Mouse (Mus musculus) limb, embryonic 10.5 days (tissue): ENCODE results near the gene Cryzl1. TPM values are rescaled to one million over a fixed set of nuclear protein-coding genes. Genes with fewer than 3 reads are reported as not detected.

Experiments used
- DNase-seq: peaks from one replicate; pipeline ENCODE4 v3.0.0-alpha.2; 2017; ENCODE audit warnings: low spot score
- H3K27ac ChIP-seq: fragments of 300-500 bp; sonication (generic); 2 replicates; pipeline ENCODE4 v1.5.1; 2016; ENCODE audit warnings: mild to moderate bottlenecking
- H3K27me3 ChIP-seq: fragments of 300-500 bp; sonication (generic); 2 replicates; pipeline ENCODE4 v1.6.1; 2016; ENCODE audit warnings: low read depth, mild to moderate bottlenecking; ENCODE audit not compliant: poor library complexity, severe bottlenecking
- H3K36me3 ChIP-seq: fragments of 300-500 bp; sonication (generic); 2 replicates; pipeline ENCODE4 v1.6.1; 2016; ENCODE audit warnings: mild to moderate bottlenecking, moderate library complexity
- H3K4me1 ChIP-seq: fragments of 300-500 bp; sonication (generic); 2 replicates; pipeline ENCODE4 v1.6.1; 2016
- H3K4me3 ChIP-seq: fragments of 300-500 bp; sonication (generic); 2 replicates; pipeline ENCODE4 v1.5.1; 2016; ENCODE audit warnings: mild to moderate bottlenecking, moderate library complexity
- H3K9me3 ChIP-seq: fragments of 300-500 bp; sonication (generic); replicated peaks from 2 replicates; pipeline ENCODE4 v1.6.1; 2016; ENCODE audit warnings: mild to moderate bottlenecking
- WGBS: fragments of 180-500 bp; shearing (Covaris S2); methylation state at CpG from one replicate; pipeline ENCODE4 v1.1.7; 2016; 5-methylcytosine and 5-hydroxymethylcytosine counted together
- polyA plus RNA-seq: library from polyadenylated mRNA; unstranded; fragments of >200 nt; fragmentation: Nextera tagmentation; extraction: Ambion mirVana; gene quantifications from 2 replicates; pipeline ENCODE4 v1.2.1, GENCODE M21; 2016

Gene Cryzl1
- polyA plus RNA-seq, 1 experiment from 2014 or later, result 61.3 TPM

- WGBS, result 90% methylated on average over 3 of the region's 3 CpGs
- H3K4me1 ChIP-seq, result peaks cover 17% of the 10 kb centered on the region
Measured at GRCm38 (mm10) chr16:91761761-91762160, 33.0 kb upstream of the Cryzl1 start.

DNA sequence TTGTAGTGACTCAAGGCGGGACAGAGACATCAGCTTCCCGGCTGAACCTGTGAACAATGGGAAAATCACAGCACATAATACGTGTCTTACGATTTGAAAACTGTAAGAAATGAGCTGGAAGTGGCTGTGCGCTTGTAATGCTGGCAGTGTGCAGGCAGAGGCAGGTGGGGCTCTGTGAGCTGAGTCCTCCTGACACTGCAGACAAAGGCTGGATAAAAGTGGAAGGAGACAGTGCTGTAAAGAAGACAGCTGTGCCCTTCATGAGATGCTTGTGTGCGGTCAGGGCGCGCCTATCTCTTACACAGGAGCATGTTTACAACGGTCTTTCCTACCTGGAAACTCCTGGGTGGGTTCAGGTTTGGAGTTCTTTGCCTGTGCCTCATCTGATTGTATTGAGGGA is 32.4 kb upstream of the Cryzl1 start:
- H3K4me1 ChIP-seq, result peaks cover 13% of the 10 kb centered on the region; the same call in 1 of the 2 replicates
- WGBS, result 92% methylated on average over 9 of the region's 9 CpGs
- no peaks in the 10 kb centered on the region for H3K27me3 ChIP-seq
- H3K27ac ChIP-seq, result no peak overlapping the region
- H3K9me3 ChIP-seq, result no peaks in the 10 kb centered on the region
- DNase-seq, result no peak
- H3K4me3 ChIP-seq, result no peak overlapping the region
- H3K36me3 ChIP-seq, result peaks cover 9% of the 10 kb centered on the region; the same call in 1 of the 2 replicates

More at GRCm38 (mm10) chr16:91761761-91762160, 33.0 kb upstream of the Cryzl1 start:
- Histone ChIP-seq H3K27ac (no peak overlapping the region), H3K36me3 (peaks cover 7% of the 10 kb centered on the region; the same call in 1 of the 2 replicates), H3K9me3 (no peaks in the 10 kb centered on the region), H3K4me3 (no peak overlapping the region), H3K27me3 (no peaks in the 10 kb centered on the region)
- no peak for DNase-seq

- H3K27ac ChIP-seq, result no peak overlapping the region
- no peaks in the 10 kb centered on the region for H3K9me3 ChIP-seq
- 89% methylated on average over 6 of the region's 6 CpGs for WGBS
- no peaks in the 10 kb centered on the region for H3K27me3 ChIP-seq
- no peak for DNase-seq
- H3K36me3 ChIP-seq, result peaks cover 15% of the 10 kb centered on the region
- no peak overlapping the region for H3K4me3 ChIP-seq
- H3K4me1 ChIP-seq, result 0 out of 2 replicates have a peak, but pooled peaks cover 3% of the 10 kb centered on the region
Measured at GRCm38 (mm10) chr16:91754957-91755356, 26.2 kb upstream of the Cryzl1 start.

DNA sequence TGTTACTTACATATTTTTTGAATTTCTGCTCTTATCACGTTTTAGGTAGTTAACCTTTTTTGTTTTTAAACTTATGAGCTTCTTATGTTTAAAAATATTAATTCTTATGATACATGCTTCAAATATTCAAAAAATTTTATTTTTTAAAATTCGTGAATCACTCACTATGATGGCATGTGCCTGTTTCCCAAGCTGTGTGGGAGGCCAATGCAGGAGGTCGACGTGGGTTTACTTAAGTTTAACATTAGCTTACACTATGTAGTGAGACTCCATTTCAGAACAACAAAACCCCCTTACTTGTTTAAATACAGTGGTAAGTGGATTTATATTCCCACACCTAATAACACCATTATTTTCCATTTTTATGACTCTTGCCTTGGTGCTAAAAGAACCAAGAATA is 24.8 kb upstream of the Cryzl1 start:
- 0 out of 2 replicates have a peak, but pooled peaks cover 3% of the 10 kb centered on the region for H3K4me1 ChIP-seq
- no peak for DNase-seq
- no peak overlapping the region for H3K4me3 ChIP-seq
- no peak overlapping the region for H3K27ac ChIP-seq
- 88% methylated on average over 4 of the region's 4 CpGs for WGBS
- H3K9me3 ChIP-seq, result no peaks in the 10 kb centered on the region
- H3K27me3 ChIP-seq, result no peaks in the 10 kb centered on the region
- H3K36me3 ChIP-seq, result peaks cover 20% of the 10 kb centered on the region

DNA sequence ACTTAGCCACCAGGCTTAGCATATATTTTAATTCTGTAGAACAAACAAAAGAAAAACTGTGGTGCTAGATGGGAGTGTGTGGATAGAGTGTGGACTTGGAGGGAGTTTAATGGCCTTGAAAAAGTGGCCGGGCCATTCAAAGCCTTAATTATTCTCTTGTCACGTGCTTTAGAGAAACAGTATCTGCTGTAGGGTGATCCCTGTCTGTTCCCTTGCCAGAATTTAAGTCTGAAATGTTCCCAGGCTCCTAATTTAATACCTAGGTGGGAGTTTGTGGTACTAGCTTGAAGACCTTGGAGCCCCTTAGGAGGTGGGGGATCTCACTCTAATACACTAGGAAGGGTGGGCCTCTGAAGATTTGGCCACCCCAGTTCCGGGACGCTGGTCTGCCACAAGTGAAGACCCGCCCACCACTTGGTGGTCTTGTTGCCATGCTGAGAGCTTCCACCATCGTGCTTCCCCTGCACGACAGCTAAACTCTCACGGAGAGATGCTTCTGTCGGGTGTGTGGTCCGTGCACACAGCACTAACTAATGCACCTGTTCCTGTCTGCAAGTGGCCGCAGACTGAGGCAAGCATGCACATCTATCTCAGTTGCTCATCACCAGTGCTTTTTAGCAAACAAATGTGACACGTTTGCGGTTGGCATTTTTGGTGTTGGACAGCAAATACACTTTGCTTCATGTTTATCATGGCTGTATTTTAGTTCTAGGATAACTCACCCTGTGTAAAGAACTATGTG is 23.0 kb upstream of the Cryzl1 start:
- WGBS, result 85% methylated on average over 13 of the region's 13 CpGs
- H3K9me3 ChIP-seq, result no peaks in the 10 kb centered on the region
- peaks cover 20% of the 10 kb centered on the region for H3K36me3 ChIP-seq
- no peak for DNase-seq
- no peak overlapping the region for H3K4me3 ChIP-seq
- no peaks in the 10 kb centered on the region for H3K27me3 ChIP-seq
- H3K4me1 ChIP-seq, result peaks cover 11% of the 10 kb centered on the region
- no peak overlapping the region for H3K27ac ChIP-seq

- H3K9me3 ChIP-seq, result no peaks in the 10 kb centered on the region
- H3K4me3 ChIP-seq, result no peak overlapping the region
- H3K27me3 ChIP-seq, result no peaks in the 10 kb centered on the region
- no peak overlapping the region for H3K27ac ChIP-seq
- DNase-seq, result no peak
- H3K4me1 ChIP-seq, result peaks cover 31% of the 10 kb centered on the region
- WGBS, result 91% methylated on average over 6 of the region's 6 CpGs
- H3K36me3 ChIP-seq, result peaks cover 16% of the 10 kb centered on the region; the same call in 1 of the 2 replicates
Measured at GRCm38 (mm10) chr16:91747567-91747966, 18.8 kb upstream of the Cryzl1 start.

GRCm38 (mm10) chr16:91746101-91746950 is 17.6 kb upstream of the Cryzl1 start:
- WGBS, result 33% methylated on average over 14 of the region's 14 CpGs

DNA sequence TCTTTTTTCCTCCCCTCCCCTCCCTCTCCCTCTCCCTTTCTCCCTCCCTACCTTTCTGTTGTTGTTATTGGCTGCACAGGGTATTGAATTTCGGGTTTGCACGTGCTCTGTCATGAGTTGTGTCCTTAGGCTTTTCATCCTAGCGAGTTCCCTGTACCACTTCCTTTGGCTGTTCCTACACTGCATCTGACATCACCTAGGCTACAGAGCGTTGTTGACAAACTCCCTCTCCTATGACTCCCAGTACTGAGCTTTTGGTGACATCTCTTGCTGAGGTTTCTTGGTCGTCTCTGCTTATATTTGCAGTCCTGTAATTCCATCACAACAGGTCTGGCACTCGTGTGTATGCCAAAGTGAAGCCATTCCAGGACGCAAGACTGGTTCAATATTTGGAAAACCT is 14.3 kb upstream of the Cryzl1 start:
- no peak for DNase-seq
- WGBS, result 74% methylated on average over 7 of the region's 7 CpGs
- no peak overlapping the region for H3K4me3 ChIP-seq
- no peaks in the 10 kb centered on the region for H3K27me3 ChIP-seq
- H3K9me3 ChIP-seq, result no peaks in the 10 kb centered on the region
- H3K4me1 ChIP-seq, result peaks cover 47% of the 10 kb centered on the region
- no peak overlapping the region for H3K27ac ChIP-seq
- H3K36me3 ChIP-seq, result 0 out of 2 replicates have a peak, but pooled peaks cover 7% of the 10 kb centered on the region

More at GRCm38 (mm10) chr16:91746101-91746950, 17.6 kb upstream of the Cryzl1 start:
- Histone ChIP-seq H3K27ac (peak overlapping the region; percentile 71), H3K4me3 (peak overlapping the region; percentile 22), H3K36me3 (peaks cover 16% of the 10 kb centered on the region; the same call in 1 of the 2 replicates), H3K27me3 (no peaks in the 10 kb centered on the region), H3K9me3 (no peaks in the 10 kb centered on the region), H3K4me1 (peaks cover 33% of the 10 kb centered on the region)
- peak; percentile 77 for DNase-seq

DNA sequence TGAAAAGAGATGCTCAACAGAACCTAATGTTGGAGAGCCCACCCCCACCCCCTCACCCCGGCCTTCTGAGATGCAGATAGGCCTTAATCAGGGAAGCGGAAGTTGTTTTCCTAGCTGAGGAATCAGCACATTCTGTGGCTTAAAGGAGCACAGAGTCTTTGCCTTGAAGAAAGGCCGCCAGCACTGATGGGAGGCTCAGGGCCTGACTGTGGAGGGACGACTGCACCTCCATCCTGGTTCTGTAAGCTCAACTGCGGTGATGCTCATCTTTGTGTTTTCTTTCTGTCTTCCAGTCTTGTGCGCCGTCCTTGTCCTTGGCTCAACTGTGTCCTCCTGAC is 12.1 kb upstream of the Cryzl1 start:
- no peaks in the 10 kb centered on the region for H3K9me3 ChIP-seq
- DNase-seq, result no peak
- H3K4me3 ChIP-seq, result no peak overlapping the region
- no peak overlapping the region for H3K27ac ChIP-seq
- H3K36me3 ChIP-seq, result 0 out of 2 replicates have a peak, but pooled peaks cover 7% of the 10 kb centered on the region
- H3K27me3 ChIP-seq, result no peaks in the 10 kb centered on the region
- 64% methylated on average over 7 of the region's 7 CpGs for WGBS
- peaks cover 33% of the 10 kb centered on the region for H3K4me1 ChIP-seq

DNA sequence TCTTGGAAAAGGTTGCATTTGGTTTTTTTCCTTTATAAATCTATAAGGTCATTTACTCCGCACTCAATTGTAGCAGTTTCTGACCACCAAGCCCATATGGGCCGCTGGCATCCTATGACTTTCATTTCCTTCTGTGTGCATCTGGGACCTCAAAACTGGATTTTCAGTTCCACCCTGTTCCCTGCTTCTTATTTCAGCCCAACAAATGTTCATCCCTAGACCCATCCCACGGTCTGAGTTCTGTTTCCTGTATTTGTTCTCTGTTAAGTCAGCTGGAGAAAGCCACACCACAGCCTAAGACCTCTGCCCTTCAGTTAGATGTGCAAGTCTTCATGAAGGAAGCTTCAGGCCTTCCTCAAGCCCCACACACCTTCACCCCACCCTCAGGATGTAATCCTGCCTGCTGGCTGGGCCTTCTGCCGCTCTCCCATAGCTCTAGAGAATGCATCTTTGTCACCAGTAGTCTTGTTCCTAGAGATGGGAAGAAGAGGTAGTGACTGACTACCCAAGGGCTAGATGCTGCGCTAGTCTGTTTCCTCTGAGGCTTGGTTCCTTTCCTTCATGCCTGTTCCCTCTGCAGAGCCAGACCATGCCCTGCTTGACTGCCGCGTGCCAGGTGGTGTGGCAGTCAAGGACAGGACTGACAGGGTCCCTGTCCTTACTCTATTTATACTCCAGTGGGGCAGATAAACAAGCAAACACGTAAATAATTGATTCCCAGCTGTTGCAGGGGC is 11.6 kb upstream of the Cryzl1 start:
- Histone ChIP-seq H3K36me3 (0 out of 2 replicates have a peak, but pooled peaks cover 7% of the 10 kb centered on the region), H3K27me3 (no peaks in the 10 kb centered on the region), H3K4me1 (peaks cover 33% of the 10 kb centered on the region), H3K27ac (no peak overlapping the region), H3K9me3 (no peaks in the 10 kb centered on the region), H3K4me3 (no peak overlapping the region)
- no peak for DNase-seq
- WGBS, result 65% methylated on average over 8 of the region's 8 CpGs

DNA sequence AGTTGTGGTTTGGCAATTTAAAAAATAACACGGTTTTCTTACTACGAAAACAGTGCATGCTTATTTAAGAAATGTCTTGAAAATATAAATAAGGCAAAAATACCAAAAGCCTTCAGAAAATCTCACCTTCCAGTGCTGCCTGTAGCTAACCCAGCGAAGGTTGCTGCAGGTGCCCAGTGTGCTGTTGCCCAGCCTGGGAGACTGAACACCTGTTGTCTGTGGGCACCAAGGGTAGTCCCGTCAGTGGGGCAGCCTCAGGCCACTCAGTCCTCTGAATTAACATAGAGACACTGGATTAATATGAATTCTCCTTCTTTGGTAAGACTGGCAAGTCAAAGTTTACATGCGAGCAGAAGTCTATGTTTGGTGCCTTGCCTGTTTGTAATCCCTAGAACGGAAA is 9.7 kb upstream of the Cryzl1 start:
- WGBS, result 90% methylated on average over 6 of the region's 6 CpGs
- no peak overlapping the region for H3K4me3 ChIP-seq
- H3K27ac ChIP-seq, result no peak overlapping the region
- no peaks in the 10 kb centered on the region for H3K9me3 ChIP-seq
- H3K4me1 ChIP-seq, result peaks cover 37% of the 10 kb centered on the region
- no peaks in the 10 kb centered on the region for H3K27me3 ChIP-seq
- DNase-seq, result no peak
- 0 out of 2 replicates have a peak, but pooled peaks cover 5% of the 10 kb centered on the region for H3K36me3 ChIP-seq

DNA sequence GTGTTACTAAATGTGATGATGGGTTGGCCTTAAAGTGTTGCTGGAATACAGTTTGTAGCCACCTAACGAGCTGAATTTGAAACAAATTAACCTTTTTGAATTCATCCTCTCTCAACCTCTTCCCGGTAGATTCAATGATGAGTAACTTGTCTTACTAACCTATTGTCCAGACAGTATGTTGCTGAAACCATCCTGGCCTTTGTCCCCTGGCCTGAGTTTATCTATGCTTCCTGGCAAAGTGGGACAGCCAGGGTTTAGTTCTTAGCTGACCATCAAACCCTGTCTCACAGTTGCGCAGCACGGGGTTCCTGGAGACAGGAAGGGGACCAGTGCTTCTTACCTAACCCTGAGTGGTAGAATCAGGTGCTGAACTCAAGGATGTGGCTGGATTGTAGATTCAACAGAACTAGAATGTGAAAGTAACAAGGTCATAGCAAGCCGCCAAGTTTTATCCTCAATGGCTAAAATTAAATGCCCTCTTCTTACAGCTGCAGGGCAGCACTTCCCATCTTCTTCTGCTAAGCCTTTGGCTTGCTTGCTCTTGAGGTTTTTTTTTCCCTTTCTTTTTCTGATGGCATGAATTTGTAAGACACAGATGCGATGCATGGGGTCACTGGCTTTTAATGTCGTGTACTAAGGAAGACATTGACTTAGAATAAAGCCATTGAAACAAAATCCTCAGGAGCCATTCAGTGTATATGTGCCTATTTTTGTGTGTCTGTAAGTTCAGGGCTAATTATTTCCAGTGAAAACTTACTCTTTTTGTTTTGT is 7.5 kb upstream of the Cryzl1 start:
- Histone ChIP-seq H3K27me3 (no peaks in the 10 kb centered on the region), H3K9me3 (no peaks in the 10 kb centered on the region), H3K36me3 (0 out of 2 replicates have a peak, but pooled peaks cover 3% of the 10 kb centered on the region), H3K27ac (no peak overlapping the region), H3K4me1 (peaks cover 45% of the 10 kb centered on the region), H3K4me3 (no peak overlapping the region)
- DNase-seq, result no peak
- 85% methylated on average over 7 of the region's 7 CpGs for WGBS
